Mouse (Mus musculus) bone marrow, adult 2 months (tissue): ENCODE measurements around the gene Shisa7.

ENCODE experiments used
- CTCF ChIP-seq: fragments of 200-500 bp; IDR thresholded peaks from 2 replicates; pipeline ENCODE4 v1.5.1; 2011; ENCODE audit warnings: low read length, control low read depth; ENCODE audit not compliant: control insufficient read depth, insufficient read depth
- POLR2A ChIP-seq: fragments of 200-500 bp; IDR thresholded peaks from 2 replicates; pipeline ENCODE4 v1.6.1; 2011; ENCODE audit warnings: low read depth, mild to moderate bottlenecking, control low read depth, low read length, borderline replicate concordance; ENCODE audit not compliant: control insufficient read depth

DNA sequence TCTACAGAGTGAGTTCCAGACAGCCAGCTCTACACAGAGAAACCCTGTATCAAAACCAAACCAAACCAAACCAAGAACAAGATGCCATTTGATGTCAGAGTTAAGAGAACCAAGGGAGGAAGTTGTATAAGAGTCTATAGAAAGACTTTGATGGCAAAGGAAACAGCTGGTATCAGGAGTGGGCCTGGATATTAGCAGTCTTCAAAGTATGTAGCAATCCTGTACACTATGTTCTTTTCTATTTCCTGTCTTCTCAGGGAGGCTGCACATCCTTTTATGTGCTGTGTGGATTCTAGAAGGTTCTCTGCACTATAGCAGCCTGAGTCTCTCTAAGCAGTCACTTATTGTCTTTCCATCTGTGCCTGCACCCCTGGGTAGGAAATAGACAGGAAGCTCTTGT lies 27.9 kb downstream of the Shisa7 start:
- TF ChIP-seq CTCF: no peak
- TF ChIP-seq POLR2A: no peak
